Mouse (Mus musculus): ENCODE data around the gene Emg1. TPM values are rescaled to one million over a fixed set of nuclear protein-coding genes. Genes with fewer than 3 reads are reported as not detected.
"Not testable (repeated sequence)": the region's sequence is repeated elsewhere in the genome, so short reads cannot be mapped to it uniquely, and the experiment has no call there.

Emg1 gene
- total RNA-seq, 4 experiments from 2014 or later = 50.1 to 57.2 (median 52.5) TPM

- no peak for DNase-seq (ENCODE audit: low spot score in 2 of 2)
Observed at GRCm38 (mm10) chr6:124708289-124708889, 3.6 kb downstream of the Emg1 start.

GRCm38 (mm10) chr6:124706061-124706627 lies 5.8 kb downstream of the Emg1 start:
- DNase-seq (ENCODE audit: low spot score in 2 of 2) = no peak

- DNase-seq (ENCODE audit: low spot score in 2 of 2) = no peak
Observed at GRCm38 (mm10) chr6:124704417-124704816, 7.6 kb downstream of the Emg1 start.

- DNase-seq (ENCODE audit: low spot score in 2 of 2) = no peak
Observed at GRCm38 (mm10) chr6:124703789-124704188, 8.2 kb downstream of the Emg1 start.

- peak; percentile 67 to 73 for DNase-seq (ENCODE audit: low spot score in 2 of 2)
Observed at GRCm38 (mm10) chr6:124702784-124703103, 9.2 kb downstream of the Emg1 start.

- DNase-seq (ENCODE audit: low spot score in 2 of 2) = no peak
Observed at GRCm38 (mm10) chr6:124702102-124702783, 9.7 kb downstream of the Emg1 start.

- no peak for DNase-seq (ENCODE audit: low spot score in 2 of 2)
Observed at GRCm38 (mm10) chr6:124701338-124701737, 10.6 kb downstream of the Emg1 start.

GRCm38 (mm10) chr6:124699962-124700610 lies 11.9 kb downstream of the Emg1 start:
- DNase-seq (ENCODE audit: low spot score in 2 of 2) = peak; percentile 68 to 69

- DNase-seq (ENCODE audit: low spot score in 2 of 2) = no peak
Observed at GRCm38 (mm10) chr6:124699366-124699765, 12.6 kb downstream of the Emg1 start.

GRCm38 (mm10) chr6:124698751-124699150 lies 13.2 kb downstream of the Emg1 start:
- DNase-seq (ENCODE audit: low spot score in 2 of 2) = no peak

GRCm38 (mm10) chr6:124696441-124697150 lies 15.4 kb downstream of the Emg1 start:
- DNase-seq (ENCODE audit: low spot score in 2 of 2) = no peak

GRCm38 (mm10) chr6:124694166-124694955 lies 17.6 kb downstream of the Emg1 start:
- peak; percentile 74 to 80 for DNase-seq (ENCODE audit: low spot score in 2 of 2)

- no peak for DNase-seq (ENCODE audit: low spot score in 2 of 2)
Observed at GRCm38 (mm10) chr6:124693243-124693981, 18.6 kb downstream of the Emg1 start.

GRCm38 (mm10) chr6:124690517-124690916 lies 21.5 kb downstream of the Emg1 start:
- no peak for DNase-seq (ENCODE audit: low spot score in 2 of 2)

- no peak for DNase-seq (ENCODE audit: low spot score in 2 of 2)
Observed at GRCm38 (mm10) chr6:124689011-124689410, 23.0 kb downstream of the Emg1 start.

GRCm38 (mm10) chr6:124688151-124688758 lies 23.7 kb downstream of the Emg1 start:
- no peak for DNase-seq (ENCODE audit: low spot score in 2 of 2)

- DNase-seq (ENCODE audit: low spot score in 2 of 2) = not testable (repeated sequence)
Observed at GRCm38 (mm10) chr6:124686644-124687043, 25.3 kb downstream of the Emg1 start.

GRCm38 (mm10) chr6:124685606-124686386 lies 26.2 kb downstream of the Emg1 start:
- no peak for DNase-seq (ENCODE audit: low spot score in 2 of 2)
